Mouse (Mus musculus): ENCODE measurements at regions not wholly inside any gene's neighbourhood (a gene's known extent, or its start where the extent isn't known, plus 50 kb on each side); places are given as distances from the start of the nearest gene placed in this dataset.
A peak's percentile ranks its signal among the peaks of the same experiment; 100 is the strongest.
"Not testable (repeated sequence)": the region's sequence is repeated elsewhere in the genome, so short reads cannot be mapped to it uniquely, and the experiment has no call there.

DNA sequence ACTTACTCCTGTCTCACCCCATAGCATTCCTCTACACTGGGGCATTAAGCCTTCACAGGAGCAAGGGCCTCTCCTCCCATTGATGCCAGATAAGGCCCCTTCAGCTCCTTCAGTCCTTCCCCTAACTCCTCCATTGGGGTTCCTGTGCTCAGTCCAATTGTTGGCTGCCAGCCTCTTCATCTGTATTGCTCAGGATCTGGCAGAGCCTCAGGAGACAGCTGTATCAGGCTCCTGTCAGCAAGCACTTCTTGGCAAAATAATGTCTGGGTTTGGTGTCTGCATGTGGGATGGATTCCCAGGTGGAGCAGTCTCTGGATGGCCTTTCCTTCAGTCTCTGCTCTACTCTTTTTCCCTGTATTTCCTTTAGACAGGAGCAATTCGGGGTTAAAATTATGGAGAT is 278.2 kb upstream of the Ercc4 start:
- H3K4me3 ChIP-seq; H3K9ac ChIP-seq; H3K9me3 ChIP-seq; H3K27me3 ChIP-seq; H3K36me3 ChIP-seq; ATAC-seq (ENCODE audit: low FRiP score, low read depth); H3K4me1 ChIP-seq (replicated peaks); H3K4me2 ChIP-seq; H3K27ac ChIP-seq (replicated peaks): not testable (repeated sequence)
- 42% methylated on average over 1 of the region's 1 CpGs for WGBS

DNA sequence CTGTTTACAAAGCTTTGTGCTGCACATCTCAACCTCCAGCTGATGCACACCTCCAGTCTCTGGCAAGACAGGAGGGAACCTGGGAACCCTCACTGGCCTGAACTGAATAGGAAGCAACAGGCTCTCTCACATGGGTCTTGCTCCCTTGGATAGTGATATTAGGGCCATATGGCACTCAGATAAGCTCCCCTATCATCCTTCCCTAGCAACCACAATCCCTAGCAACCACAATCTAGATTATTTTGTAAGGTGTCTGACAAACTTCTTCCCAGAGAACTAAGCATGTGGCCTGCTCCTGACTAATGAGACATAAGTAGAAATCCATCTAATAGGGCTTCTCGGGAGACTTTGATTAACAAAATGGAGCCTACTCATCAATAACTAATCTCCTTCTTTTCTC is 253.1 kb upstream of the Ercc4 start:
- Histone ChIP-seq H3K9ac (no peak overlapping the region), H3K27ac (replicated peaks) (no peak overlapping the region), H3K9me3 (no peaks in the 10 kb centered on the region), H3K4me3 (no peak overlapping the region), H3K4me1 (replicated peaks) (no peaks in the 10 kb centered on the region), H3K36me3 (no peaks in the 10 kb centered on the region), H3K27me3 (no peaks in the 10 kb centered on the region), H3K4me2 (no peak overlapping the region)
- 91% methylated on average over 1 of the region's 1 CpGs for WGBS
- ATAC-seq (ENCODE audit: low FRiP score, low read depth), result no peak

GRCm38 (mm10) chr16:12859714-12860355 is 249.6 kb upstream of the Ercc4 start:
- Histone ChIP-seq H3K9me3 (no peaks in the 10 kb centered on the region), H3K27me3 (no peaks in the 10 kb centered on the region), H3K36me3 (no peaks in the 10 kb centered on the region), H3K4me2 (no peak overlapping the region), H3K4me3 (no peak overlapping the region), H3K27ac (replicated peaks) (no peak overlapping the region), H3K4me1 (replicated peaks) (no peaks in the 10 kb centered on the region), H3K9ac (no peak overlapping the region)
- no peak for ATAC-seq (ENCODE audit: low FRiP score, low read depth)
- 91% methylated on average over 5 of the region's 5 CpGs for WGBS

GRCm38 (mm10) chr16:12862561-12862960 is 246.9 kb upstream of the Ercc4 start:
- Histone ChIP-seq H3K4me3 (no peak overlapping the region), H3K9ac (no peak overlapping the region), H3K9me3 (no peaks in the 10 kb centered on the region), H3K27me3 (no peaks in the 10 kb centered on the region), H3K4me2 (no peak overlapping the region), H3K4me1 (replicated peaks) (no peaks in the 10 kb centered on the region), H3K27ac (replicated peaks) (no peak overlapping the region), H3K36me3 (no peaks in the 10 kb centered on the region)
- 81% methylated on average over 5 of the region's 5 CpGs for WGBS
- no peak for ATAC-seq (ENCODE audit: low FRiP score, low read depth)

GRCm38 (mm10) chr16:12878326-12878725 is 231.2 kb upstream of the Ercc4 start:
- not testable (repeated sequence) for H3K36me3 ChIP-seq; ATAC-seq (ENCODE audit: low FRiP score, low read depth); H3K4me1 ChIP-seq (replicated peaks); H3K9ac ChIP-seq; H3K4me3 ChIP-seq; H3K27ac ChIP-seq (replicated peaks); H3K4me2 ChIP-seq; H3K27me3 ChIP-seq; H3K9me3 ChIP-seq
- 84% methylated on average over 5 of the region's 5 CpGs for WGBS

DNA sequence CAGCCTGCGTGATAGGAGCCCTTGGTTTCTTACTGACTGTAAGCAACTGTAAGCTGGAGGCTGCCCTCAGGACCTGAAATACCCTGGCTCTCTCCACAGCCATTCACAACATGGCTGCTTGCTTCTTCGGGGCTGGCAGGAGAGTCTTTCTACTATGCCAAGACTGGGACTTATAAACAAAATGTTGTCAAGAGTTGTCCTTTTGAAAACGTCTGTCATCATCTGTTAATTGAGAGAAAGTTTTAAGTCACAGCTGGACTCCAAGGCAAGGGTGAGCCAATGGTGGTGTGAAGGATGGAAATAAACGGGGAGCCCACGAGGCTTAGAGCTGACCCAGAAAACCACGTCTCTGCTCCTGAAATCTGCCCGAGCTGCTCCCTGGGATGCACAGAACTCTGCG is 229.5 kb upstream of the Ercc4 start:
- Histone ChIP-seq H3K4me3 (no peak overlapping the region), H3K36me3 (no peaks in the 10 kb centered on the region), H3K9me3 (no peaks in the 10 kb centered on the region), H3K9ac (no peak overlapping the region), H3K27me3 (no peaks in the 10 kb centered on the region), H3K27ac (replicated peaks) (no peak overlapping the region), H3K4me2 (no peak overlapping the region), H3K4me1 (replicated peaks) (peaks cover 9% of the 10 kb centered on the region)
- 78% methylated on average over 8 of the region's 8 CpGs for WGBS
- no peak for ATAC-seq (ENCODE audit: low FRiP score, low read depth)

GRCm38 (mm10) chr16:12880481-12880880 is 229.0 kb upstream of the Ercc4 start:
- ATAC-seq (ENCODE audit: low FRiP score, low read depth), result no peak
- 93% methylated on average over 7 of the region's 7 CpGs for WGBS
- H3K36me3 ChIP-seq, result no peaks in the 10 kb centered on the region

GRCm38 (mm10) chr16:12882690-12883089 is 226.8 kb upstream of the Ercc4 start:
- H3K36me3 ChIP-seq, result no peaks in the 10 kb centered on the region
- no peak overlapping the region for H3K4me2 ChIP-seq
- H3K4me1 ChIP-seq (replicated peaks), result peaks cover 16% of the 10 kb centered on the region
- ATAC-seq (ENCODE audit: low FRiP score, low read depth), result no peak
- no peaks in the 10 kb centered on the region for H3K9me3 ChIP-seq
- H3K9ac ChIP-seq, result no peak overlapping the region
- H3K27me3 ChIP-seq, result no peaks in the 10 kb centered on the region
- no peak overlapping the region for H3K4me3 ChIP-seq
- 95% methylated on average over 1 of the region's 1 CpGs for WGBS
- no peak overlapping the region for H3K27ac ChIP-seq (replicated peaks)

More at GRCm38 (mm10) chr16:12880481-12880880, 229.0 kb upstream of the Ercc4 start:
- no peak overlapping the region for H3K27ac ChIP-seq (replicated peaks)
- H3K4me3 ChIP-seq, result no peak overlapping the region
- no peaks in the 10 kb centered on the region for H3K9me3 ChIP-seq
- H3K27me3 ChIP-seq, result no peaks in the 10 kb centered on the region
- H3K4me1 ChIP-seq (replicated peaks), result peaks cover 11% of the 10 kb centered on the region
- H3K4me2 ChIP-seq, result no peak overlapping the region
- no peak overlapping the region for H3K9ac ChIP-seq

DNA sequence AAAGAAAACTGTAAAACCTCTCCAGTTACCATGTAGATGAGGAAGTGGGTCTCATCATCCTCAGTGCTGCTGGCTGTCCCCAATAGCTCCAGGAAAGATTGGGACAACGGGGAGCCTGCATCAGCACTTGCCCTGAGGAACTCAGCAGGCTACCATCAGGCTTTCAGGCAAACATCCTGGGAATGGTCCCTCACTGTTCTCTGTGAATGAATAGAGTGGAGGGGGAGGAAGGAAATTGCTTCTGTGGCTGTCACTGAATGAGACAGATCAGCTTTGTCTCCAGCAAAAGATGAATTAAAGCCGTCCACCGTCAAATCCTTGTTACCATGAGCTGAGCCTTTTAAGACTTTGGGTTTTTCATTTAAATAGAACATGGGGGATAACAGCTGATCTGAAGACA is 224.9 kb upstream of the Ercc4 start:
- H3K4me2 ChIP-seq, result no peak overlapping the region
- ATAC-seq (ENCODE audit: low FRiP score, low read depth), result no peak; the same call in 1 of the 2 replicates
- peak overlapping the region; percentile 23; the same call in 1 of the 2 replicates for H3K27ac ChIP-seq (replicated peaks)
- H3K4me3 ChIP-seq, result no peak overlapping the region
- no peaks in the 10 kb centered on the region for H3K9me3 ChIP-seq
- H3K9ac ChIP-seq, result no peak overlapping the region
- H3K27me3 ChIP-seq, result no peaks in the 10 kb centered on the region
- no peaks in the 10 kb centered on the region for H3K36me3 ChIP-seq
- H3K4me1 ChIP-seq (replicated peaks), result peaks cover 16% of the 10 kb centered on the region
- 2% methylated on average over 3 of the region's 3 CpGs for WGBS

DNA sequence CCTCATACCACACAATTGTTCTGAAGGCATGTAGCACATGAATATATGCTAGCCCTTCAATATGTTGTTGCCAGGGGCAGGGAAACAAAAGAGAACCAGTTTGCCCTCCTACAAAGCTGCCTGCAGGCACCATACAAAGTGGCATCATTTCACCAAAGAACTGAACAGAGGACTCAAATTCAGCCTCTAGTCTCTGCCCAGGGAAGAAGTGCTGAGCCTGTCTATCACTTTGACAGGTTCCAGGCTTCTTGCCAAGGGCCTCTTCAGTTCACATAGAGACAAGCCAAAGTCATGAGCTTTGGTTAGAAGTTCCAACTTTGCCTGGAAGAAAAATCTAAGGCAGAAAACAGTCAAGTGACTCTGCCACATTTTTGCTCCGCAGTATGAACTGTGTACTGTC is 223.4 kb upstream of the Ercc4 start:
- peaks cover 16% of the 10 kb centered on the region for H3K4me1 ChIP-seq (replicated peaks)
- no peaks in the 10 kb centered on the region for H3K36me3 ChIP-seq
- no peak overlapping the region for H3K9ac ChIP-seq
- H3K27ac ChIP-seq (replicated peaks), result no peak overlapping the region
- no peaks in the 10 kb centered on the region for H3K9me3 ChIP-seq
- H3K4me3 ChIP-seq, result no peak overlapping the region
- no peak overlapping the region for H3K4me2 ChIP-seq
- peak; percentile 87 for ATAC-seq (ENCODE audit: low FRiP score, low read depth)
- no peaks in the 10 kb centered on the region for H3K27me3 ChIP-seq
- WGBS, result 63% methylated on average over 1 of the region's 1 CpGs

DNA sequence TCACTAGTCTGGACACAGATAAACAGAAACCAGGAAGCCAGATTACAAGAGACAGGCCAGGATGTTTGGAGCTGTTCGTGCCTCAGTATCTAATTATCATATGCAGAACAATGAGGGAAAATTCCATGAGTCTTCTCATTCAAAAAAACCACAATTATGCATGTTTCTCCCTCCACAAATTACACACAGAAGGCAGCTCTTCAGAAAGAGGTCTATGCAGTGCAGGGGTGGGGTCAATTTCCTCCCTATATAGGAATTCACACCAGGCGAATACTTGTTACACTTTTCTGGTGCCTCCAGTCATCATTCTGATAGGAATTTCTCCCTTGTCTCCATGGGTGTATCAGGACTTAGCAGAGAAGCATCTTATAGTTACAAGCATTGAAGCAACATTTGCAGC is 222.1 kb upstream of the Ercc4 start:
- no peak overlapping the region for H3K4me2 ChIP-seq
- H3K36me3 ChIP-seq, result no peaks in the 10 kb centered on the region
- peaks cover 16% of the 10 kb centered on the region for H3K4me1 ChIP-seq (replicated peaks)
- no peak overlapping the region for H3K27ac ChIP-seq (replicated peaks)
- ATAC-seq (ENCODE audit: low FRiP score, low read depth), result no peak
- no peaks in the 10 kb centered on the region for H3K9me3 ChIP-seq
- no peak overlapping the region for H3K9ac ChIP-seq
- 53% methylated on average over 2 of the region's 2 CpGs for WGBS
- H3K4me3 ChIP-seq, result no peak overlapping the region
- H3K27me3 ChIP-seq, result no peaks in the 10 kb centered on the region

- H3K9ac ChIP-seq, result no peak overlapping the region
- no peaks in the 10 kb centered on the region for H3K9me3 ChIP-seq
- no peak overlapping the region for H3K27ac ChIP-seq (replicated peaks)
- 74% methylated on average over 1 of the region's 1 CpGs for WGBS
- no peaks in the 10 kb centered on the region for H3K27me3 ChIP-seq
- peaks cover 6% of the 10 kb centered on the region for H3K4me1 ChIP-seq (replicated peaks)
- ATAC-seq (ENCODE audit: low FRiP score, low read depth), result no peak
- no peak overlapping the region for H3K4me2 ChIP-seq
- no peak overlapping the region for H3K4me3 ChIP-seq
- H3K36me3 ChIP-seq, result no peaks in the 10 kb centered on the region
Measured at GRCm38 (mm10) chr16:12890094-12890493, 219.4 kb upstream of the Ercc4 start.

- H3K27ac ChIP-seq (replicated peaks), result no peak overlapping the region
- H3K4me3 ChIP-seq, result no peak overlapping the region
- no peaks in the 10 kb centered on the region for H3K9me3 ChIP-seq
- no peak for ATAC-seq (ENCODE audit: low FRiP score, low read depth)
- no peaks in the 10 kb centered on the region for H3K36me3 ChIP-seq
- WGBS, result 82% methylated on average over 3 of the region's 3 CpGs
- H3K4me1 ChIP-seq (replicated peaks), result 0 out of 2 replicates have a peak, but pooled peaks cover 5% of the 10 kb centered on the region
- no peak overlapping the region for H3K9ac ChIP-seq
- H3K4me2 ChIP-seq, result no peak overlapping the region
- no peaks in the 10 kb centered on the region for H3K27me3 ChIP-seq
Measured at GRCm38 (mm10) chr16:12890545-12890944, 218.9 kb upstream of the Ercc4 start.
